Mouse (Mus musculus) erythroid progenitor cell, adult 5-6 weeks (primary cell): ENCODE results near the gene Ribc2. TPM values are rescaled to one million over a fixed set of nuclear protein-coding genes. Genes with fewer than 3 reads are reported as not detected.

Experiments
- ATAC-seq: replicated peaks from 2 replicates; pipeline ENCODE4 v1.8.0; 2016; ENCODE audit warnings: moderate number of reproducible peaks, mild to moderate bottlenecking, moderate TSS enrichment, inconsistent platforms; ENCODE audit not compliant: poor library complexity, low FRiP score, severe bottlenecking
- total RNA-seq, 2 experiments: library from RNA; stranded (forward) in 1 of 2; stranded (reverse) in 1 of 2; fragments of 150-400 nt in 1 of 2; fragments of 186-747, 209-891 nt in 1 of 2; gene quantifications; 2 replicates each; pipeline versions ENCODE4 v1.2.3 to v1.2.4; 2015 to 2017; ENCODE audit warnings: low replicate concordance in 2 of 2

Ribc2 gene
- total RNA-seq (2015; ENCODE audit: low replicate concordance) (not detected in 2 replicates), total RNA-seq (2017; ENCODE audit: low replicate concordance) (not detected in 2 replicates)

DNA sequence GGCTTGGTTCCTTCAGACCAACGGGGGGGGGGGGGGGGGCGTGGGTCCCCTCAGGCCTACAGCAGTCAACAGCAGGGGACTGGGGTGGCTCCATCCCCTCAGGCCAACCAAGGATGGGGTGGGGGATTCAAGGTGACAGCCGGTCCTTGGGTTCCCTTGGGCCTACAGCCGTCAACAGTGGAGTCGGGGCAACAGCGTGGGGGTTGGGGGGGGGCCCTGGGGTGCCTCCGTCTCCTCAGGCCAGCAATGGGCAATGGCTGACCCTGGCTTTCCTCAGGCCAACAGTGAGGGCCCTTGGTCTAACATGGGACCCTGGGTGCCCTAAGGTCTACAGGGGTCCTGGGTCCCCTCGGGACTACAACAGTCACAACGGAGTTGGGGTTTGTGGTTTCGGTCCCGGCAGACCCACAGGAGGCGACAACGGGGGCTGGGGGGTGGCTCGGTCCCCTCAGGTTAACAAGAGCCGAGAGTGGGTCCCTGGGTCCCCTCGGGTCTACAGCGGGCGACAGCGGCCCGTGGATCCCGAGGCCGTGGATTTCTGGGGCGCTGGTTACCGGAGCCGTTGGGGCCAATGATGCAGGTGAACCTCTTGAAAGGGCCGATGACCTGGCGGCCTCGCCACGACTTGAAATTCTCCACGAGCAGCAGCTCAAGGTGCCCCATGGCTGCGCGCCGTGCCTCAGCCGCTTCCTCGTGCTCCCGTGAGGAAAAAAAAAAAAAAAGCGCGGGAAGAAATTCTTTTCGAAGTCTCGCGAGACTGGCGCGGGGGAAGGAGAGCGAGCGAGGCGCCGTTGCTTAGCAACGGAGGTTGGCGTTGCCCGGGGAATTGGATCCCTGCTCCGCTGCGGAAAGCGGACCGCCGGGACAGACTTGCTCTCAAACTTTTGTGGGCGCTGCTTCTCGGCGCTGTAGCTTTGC, at the start of gene Ribc2, which contains the start of gene Smc1b:
TSS of gene Ribc2 (plus strand) at position 804 of the 918 bp plus-strand sequence.
TSS of gene Smc1b (minus strand) at position 690 of the 918 bp plus-strand sequence.
- ATAC-seq: no peak

DNA sequence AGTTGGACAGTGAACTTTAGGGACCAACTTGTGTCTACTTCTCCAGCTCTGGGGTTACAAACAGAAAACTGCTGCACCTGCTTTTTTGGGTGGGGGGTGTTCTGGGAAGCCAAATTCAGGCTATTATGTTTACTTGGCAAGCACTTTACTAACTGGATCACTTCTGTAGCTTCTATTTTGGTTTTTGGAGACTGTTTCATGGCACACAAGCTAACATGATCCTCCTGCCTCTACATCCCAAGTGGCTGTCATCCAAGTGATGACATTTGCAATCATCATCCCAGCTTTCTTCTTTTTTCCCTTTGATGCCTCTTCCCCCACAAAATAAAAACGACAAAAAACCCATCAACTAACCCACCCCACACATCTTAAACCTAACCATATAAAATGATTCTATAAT, 46.2 kb upstream of the Ribc2 start:
- ATAC-seq: no peak

DNA sequence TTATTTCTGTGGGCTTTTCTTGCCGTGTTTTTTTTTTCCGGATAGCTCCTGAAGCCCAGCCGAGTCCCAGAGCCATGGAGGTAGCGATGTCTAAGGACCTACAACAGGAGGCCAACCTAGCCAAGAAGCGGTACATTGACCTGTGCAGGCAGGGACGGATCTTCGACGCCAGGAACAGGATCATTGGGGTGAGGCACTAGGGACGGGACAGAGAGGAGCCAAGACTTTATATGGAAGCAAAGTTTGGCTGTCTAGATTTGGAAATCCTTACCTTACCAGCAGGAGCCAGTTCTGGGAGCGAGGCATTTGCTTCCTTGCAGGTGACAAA, 279 bp downstream of the Ribc2 start:
- no peak for ATAC-seq

DNA sequence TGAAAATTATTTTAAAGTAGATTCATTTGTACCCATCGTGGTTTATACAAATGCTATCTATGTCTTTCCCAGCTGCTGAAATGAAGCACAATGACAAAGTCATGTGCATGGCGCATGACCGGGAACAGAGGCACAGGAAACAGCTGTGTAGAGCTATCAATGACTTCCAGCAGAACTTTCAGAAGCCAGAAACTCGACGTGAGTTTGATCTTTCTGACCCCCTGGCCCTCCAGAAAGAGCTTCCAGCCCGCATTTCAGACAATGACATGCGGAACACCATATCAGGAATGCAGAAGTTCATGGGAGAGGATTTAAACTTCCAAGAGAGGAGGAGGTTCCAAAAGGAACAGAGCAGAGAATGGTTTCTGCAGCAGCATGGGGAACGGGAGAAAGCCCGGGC, 3.3 kb downstream of the Ribc2 start:
- ATAC-seq: no peak

DNA sequence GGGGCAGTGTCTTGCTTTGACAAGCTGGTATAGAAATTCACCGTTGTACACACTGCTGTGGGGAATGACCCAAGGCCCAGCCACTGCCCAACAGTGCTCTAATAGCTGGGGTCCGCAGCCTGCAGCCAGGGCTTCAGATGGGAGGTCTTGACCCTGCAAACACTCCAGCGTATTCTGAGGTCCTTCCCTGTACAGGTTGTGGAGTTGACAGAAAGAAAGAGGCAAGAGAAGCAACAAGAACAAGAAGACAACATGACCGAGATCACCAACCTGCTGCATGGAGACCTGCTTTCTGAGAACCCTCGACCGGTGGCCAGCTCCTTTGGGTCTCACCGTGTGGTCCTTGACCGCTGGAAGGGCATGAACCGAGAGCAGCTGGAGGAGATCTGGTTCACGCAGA, 9.4 kb downstream of the Ribc2 start:
- ATAC-seq: no peak

DNA sequence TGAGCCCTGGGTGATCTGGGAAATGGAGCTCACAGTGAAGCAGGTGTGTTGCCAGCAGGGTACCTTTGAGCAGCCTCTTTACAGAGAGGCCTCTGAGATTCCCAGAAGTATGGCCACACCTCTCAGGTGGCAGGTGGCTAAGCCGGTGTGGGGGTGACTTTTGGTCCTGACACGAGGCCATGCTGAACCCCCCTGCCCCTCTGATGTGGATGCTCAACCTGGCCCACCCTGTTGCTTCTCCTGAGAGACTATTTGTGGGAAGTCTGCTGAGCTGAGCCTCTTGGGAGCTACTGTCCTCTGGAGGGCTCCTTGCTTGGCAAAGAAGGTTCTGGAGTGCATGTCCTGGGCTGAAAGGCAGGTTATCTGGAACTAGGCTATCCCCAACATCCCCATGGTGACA, 10.6 kb downstream of the Ribc2 start:
- ATAC-seq: no peak

DNA sequence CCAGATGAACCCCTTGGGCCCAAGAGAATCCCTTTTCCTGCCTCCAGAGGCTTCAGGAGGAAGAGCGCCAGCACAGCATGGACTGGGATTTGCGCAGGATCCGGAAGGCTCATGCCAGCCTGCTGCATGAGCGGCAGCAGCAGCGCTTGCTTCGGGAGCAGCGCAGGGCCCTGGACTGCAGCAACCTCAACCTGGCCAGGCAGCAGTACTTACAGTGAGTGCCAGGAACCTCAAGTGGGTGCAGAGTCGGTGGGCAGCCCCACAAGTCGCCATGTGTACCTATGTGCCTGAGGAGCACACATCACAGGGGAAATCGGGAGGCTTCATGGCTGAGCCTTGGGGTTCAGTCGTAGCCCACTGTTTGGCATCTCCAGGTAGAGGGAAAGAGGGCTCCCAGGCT, 11.3 kb downstream of the Ribc2 start:
- no peak for ATAC-seq

DNA sequence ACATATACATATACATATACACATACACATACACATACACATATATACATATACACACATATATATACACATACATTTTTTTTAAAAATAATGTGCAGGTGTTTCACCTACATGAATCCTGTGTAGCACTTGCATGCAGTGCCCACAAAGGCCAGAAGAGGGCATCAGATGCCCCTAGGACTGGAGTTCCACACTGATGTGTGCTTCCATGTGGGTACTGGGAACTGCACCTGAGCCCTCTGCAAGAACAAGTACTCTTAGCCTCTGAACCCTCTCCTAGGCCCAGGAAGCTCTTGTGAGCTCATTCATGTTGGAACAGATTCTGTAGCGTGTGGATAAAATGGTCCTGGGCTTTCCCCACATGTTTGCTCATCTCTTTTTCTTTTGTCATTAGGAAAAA, 11.9 kb downstream of the Ribc2 start:
- no peak for ATAC-seq

DNA sequence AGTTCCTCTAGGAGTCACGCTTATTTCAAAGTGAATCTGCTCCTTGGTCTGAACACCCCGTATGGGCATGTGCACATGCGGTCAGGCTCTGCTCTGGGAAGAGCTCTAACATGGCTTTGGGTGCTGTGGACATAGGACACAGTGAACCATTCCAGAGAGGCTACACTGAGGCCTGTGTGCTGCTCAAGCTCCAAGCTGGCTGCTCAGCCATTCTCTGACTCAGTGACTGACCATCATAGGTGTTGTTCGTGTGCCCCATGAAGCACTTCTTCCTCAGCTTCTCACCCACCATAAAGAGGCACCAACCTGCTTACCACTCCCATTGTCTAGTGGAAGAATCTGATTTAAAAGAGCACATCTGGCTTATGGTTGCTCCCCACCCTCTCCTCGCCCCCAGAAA, 12.4 kb downstream of the Ribc2 start:
- ATAC-seq: no peak

DNA sequence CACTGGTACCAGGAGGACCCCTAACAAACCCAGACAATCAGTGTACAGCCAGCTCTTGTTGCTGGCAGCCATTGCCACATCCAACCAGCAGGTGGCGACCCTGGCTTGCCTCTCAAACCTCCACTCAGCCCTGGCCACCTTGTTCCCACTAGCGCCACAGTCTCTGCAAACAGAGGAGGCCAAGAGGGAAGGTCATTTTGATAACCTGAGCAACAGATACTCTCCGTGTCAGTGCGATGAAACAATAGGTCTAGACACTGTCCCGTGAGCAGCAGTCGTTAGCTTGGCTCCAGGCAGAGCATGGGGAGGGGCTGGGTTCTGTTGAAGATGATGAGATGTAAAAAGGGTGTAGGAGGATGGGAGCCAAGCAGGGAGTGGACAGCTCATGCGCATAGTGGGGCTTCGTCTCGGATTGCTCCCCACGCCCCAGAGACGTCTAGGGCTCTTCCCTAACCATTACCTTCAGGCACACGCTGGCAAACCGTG, 19.6 kb downstream of the Ribc2 start:
- no peak for ATAC-seq

DNA sequence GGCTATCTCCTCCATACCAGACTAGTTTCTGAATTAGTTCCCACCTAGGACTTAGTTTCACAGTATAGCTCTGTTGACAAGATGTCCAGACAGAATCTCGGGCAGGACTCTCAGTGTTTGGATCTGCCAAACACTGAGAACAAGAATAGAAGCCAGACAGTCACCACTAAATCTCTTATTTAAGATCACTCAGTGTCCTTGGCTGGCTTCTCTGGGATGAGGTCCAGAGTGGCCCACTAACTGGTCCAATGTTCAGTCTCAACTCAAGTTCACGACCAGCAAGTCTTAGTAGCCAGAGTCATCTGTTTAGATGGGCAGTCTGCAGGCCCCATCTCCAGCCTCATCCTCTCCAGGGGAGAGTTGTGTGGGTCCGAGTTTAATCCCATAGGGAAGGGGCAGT, 20.7 kb downstream of the Ribc2 start:
- ATAC-seq: no peak

DNA sequence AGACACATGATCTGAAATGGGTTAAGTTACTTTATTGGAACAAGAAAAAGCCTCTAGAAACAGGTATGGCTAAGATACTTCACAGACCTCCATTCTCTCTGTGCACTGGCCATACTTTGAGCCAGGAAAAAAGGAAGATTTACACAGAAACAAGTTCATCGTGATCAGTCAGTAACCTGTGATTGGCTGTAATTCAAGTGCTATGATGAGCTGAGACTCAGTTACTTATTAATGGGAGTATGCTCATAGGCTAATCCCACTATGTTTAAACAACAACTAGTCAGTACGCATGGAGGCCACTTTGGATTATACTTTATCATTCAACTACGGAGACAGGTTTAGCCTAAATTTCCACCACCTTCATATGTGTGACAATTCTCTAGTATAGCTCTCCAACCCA, 22.2 kb downstream of the Ribc2 start:
- no peak for ATAC-seq

DNA sequence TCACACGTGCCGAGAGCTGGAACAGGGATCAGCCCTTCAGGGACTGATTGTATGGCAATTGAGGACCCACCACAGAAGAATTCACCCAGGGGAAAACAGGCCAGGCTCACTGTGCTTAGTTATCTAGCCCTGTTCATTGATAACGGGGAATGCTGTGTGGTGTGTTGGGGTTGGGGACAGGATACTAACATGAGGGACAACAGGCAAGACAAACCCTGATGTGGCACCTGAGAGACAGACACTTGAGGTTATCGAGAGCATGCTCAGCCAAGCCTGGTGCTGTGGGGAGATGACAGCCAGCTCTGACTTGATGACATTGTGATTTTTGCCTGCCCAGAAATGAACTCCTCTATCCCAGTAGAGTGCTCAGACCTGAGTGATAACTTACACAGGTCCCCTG, 24.3 kb downstream of the Ribc2 start:
- ATAC-seq: no peak

DNA sequence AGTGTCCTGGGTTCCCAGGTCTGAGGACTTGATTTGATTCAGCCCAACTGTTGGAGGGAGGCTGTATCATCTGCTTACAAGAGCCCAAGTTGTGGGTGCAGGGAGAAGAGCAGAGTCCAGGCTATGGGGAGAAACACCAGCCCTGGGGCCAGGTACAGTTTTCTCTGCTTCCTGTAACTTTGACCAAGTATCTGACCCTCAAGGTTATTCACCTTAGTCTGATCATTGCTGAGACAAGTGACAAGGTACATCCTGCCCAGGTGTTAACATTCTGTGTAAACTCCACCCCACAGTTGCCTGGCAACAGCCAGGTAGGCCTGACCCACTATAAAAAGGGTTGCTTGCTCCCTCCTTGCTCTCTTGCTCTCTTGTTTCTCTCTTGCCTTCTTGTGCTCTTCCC, 29.5 kb downstream of the Ribc2 start:
- no peak for ATAC-seq

DNA sequence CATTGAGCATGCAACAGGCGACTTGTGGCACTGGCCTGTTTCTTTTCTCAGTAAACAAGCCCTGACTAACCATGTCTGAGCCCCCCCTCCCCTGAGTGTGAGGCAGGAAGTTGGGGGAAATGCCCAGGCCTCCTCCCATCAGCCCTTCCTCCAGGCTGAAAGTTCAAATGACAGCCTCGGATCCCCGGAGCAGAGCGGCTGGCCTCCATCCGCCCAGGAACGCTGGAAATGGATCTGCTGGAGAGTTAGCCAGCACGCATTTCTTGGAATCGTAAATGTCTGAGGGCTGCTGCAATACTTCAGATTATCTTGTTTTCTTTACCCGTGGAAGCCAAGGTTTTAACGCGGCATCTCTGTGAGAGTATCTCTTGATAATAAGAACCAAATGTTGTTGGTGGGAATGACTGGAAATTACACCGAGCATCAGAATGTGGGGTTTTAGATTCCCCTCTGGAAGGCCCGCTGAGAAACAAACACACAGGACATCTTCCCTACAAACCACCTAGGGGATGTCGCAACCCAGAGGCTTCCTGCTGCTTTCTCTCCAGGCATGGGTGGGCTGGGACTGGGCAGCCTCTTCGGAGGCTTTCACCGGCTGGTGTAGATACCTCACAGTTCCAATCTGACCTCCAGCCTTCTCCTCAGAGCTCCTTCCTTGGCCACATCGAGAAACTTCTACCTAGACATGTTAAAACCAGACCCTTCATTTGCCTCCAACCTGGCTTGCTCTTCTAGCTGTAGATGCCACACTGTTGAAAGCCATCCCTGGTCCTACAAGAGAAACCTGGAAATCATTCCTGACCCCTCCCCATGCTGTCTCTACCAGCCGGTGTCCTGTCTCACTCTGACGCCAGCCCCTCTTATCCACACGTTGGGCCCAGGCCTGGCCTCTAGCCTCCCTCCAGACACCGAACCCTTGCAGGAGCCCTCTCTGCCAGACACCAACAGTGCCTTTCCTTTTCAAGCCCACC, 31.1 kb downstream of the Ribc2 start:
- ATAC-seq: no peak

DNA sequence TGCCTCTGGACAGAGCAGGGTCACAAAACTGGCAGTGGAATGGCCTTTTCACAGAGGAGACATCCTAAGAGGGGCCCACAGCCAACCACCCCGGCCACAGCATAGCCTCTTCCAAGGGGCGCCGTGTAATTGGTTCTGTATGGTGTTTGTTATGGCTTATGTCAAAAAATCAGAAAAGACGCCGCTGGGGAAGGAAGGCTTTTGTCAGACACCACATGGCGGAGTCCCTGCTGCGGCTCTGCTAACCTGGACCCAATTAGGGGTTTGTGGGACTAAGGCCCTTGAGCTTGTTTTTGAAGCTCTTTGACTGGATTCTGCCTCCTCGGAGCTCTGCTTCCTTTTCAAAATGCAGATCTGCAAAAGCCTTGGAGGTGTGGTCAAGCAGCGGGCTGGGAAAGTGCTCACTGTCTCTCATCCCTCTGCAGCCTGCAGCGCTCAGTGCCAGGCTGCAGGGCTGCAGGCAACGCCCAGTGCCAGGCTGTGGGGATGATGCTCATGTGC, 34.6 kb downstream of the Ribc2 start:
- no peak for ATAC-seq

DNA sequence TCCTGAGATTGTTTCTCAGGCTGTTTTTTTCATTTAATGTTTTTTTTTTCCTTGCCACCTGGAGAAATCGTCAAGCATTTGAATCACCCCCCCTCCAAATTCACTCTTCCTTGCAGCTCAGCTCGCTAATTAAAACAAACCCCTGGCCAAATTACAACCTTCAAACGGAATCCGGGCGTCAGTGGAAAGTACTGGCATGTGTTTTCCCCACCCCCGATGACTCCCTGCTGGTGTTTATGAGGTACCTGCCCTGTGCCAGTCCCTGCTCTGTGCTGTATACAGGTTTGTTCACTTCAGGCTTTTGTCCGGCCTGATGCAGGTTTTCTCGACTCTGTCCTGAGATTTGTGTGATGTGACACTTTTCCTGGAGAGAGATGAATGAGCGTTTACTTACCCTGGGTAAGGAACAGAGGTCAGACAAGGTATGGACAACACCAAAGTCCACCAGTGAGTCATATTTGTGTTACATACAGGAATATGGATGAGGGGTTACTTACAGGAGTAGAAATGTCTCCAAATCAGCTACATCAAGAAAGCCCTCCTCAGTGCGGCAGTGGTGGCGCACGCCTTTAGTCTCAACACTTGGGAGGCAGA, 35.3 kb downstream of the Ribc2 start:
- ATAC-seq: no peak

DNA sequence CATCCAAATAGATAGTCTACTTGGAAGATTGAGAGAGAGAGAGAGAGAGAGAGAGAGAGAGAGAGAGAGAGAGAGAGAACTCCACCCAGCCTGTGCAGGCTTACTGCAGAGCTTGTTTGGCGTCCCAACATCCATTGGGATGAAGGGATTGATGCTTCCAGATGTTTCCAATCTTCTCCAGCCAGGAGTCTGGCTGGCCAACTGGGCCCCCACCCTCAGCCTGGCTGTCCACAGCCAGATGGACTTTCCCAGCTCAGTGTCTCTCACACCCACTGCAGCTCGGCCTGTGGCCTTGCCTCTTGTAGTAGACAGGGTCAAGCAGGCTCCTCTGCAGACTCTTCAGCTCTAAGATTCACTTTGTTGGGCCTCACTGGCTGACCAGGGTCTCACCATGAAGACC, 40.2 kb downstream of the Ribc2 start:
- ATAC-seq: no peak

DNA sequence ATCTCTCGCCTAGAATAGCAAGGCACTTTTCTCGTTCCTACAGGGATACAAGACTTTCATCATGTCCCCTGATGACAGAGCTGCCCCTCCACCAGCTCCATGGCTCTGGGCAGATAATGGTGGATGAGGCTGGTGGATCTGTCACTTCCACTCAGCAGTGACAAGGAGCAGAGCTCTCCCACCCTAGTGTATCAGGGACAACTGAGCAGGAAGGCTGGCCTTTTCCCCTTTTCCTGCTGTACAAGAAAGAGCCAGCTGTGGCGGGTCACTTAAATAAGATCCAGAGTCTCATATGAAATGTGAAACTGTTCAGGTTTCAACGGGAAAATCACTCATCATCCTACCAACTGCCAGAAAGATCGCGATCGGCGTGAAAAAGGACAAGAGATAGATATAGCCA, 41.5 kb downstream of the Ribc2 start:
- ATAC-seq: no peak

DNA sequence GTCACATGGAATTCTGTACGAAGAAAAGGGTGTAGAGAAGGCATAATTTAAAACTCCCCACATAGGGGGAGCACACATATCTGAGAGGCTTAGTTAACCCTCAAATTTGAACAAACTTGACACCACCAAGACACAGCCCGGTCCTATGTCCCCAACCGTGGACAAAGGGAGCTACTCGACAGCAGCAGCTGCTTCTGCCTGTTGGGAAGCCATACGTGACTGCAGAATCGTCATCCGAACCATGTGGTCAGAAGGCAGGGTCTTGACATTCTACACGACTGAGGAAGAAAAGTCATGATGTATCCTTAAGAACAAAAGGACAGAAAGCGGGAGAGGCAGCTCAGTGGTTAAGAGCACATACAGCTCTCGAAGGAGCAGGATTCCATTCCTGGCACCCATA, 42.2 kb downstream of the Ribc2 start:
- ATAC-seq: no peak
